Mouse (Mus musculus): ENCODE measurements at regions not wholly inside any gene's neighbourhood (a gene's known extent, or its start where the extent isn't known, plus 50 kb on each side); places are given as distances from the start of the nearest gene placed in this dataset.

GRCm38 (mm10) chr4:140402319-140402718, 155.7 kb upstream of the Igsf21 start:
- no peak for DNase-seq (ENCODE audit: low spot score in 2 of 2)

DNA sequence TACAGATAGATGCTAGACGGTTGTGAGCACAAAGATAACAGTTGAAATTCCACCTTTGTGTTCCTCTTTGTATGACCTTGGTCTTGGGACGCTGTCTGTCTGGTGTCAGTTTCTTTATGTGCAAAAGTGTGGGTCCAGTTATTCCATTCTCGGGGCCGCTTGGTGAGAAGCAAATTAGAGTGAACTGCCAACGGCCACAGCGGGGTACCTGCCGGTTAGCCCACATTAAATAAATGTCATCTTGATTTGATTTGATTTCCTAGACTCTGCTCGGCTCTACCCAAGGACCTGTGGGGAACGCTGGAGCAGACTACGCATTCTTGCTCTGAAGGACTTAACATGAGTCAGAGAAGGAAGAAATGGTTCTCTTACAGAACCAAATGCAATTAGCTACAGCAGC, 155.0 kb upstream of the Igsf21 start:
- DNase-seq (ENCODE audit: low spot score in 2 of 2): no peak

DNA sequence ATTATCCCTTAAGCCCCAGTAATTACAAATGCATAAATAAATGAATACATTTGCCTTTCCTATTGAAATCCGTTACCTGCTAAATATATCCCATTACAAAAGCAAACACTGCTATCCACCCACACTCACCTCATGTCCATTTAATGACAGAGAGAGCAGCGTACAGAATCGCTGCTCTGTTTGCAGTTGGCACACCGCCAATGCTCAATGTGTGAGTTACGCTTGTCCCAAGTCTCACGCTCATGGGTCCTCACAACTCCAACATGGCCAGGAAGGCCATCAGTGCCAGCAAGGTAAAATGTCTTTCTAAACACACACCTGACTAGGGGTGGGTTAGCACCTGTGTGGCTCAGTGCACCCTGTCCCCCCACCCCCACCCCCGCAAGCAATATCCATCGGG, 150.0 kb upstream of the Igsf21 start:
- DNase-seq (ENCODE audit: low spot score in 2 of 2): no peak

- no peak for DNase-seq (ENCODE audit: low spot score in 2 of 2)
Measured at GRCm38 (mm10) chr4:140392290-140392689, 145.7 kb upstream of the Igsf21 start.

GRCm38 (mm10) chr4:140390684-140391234, 144.2 kb upstream of the Igsf21 start:
- no peak for DNase-seq (ENCODE audit: low spot score in 2 of 2)

DNA sequence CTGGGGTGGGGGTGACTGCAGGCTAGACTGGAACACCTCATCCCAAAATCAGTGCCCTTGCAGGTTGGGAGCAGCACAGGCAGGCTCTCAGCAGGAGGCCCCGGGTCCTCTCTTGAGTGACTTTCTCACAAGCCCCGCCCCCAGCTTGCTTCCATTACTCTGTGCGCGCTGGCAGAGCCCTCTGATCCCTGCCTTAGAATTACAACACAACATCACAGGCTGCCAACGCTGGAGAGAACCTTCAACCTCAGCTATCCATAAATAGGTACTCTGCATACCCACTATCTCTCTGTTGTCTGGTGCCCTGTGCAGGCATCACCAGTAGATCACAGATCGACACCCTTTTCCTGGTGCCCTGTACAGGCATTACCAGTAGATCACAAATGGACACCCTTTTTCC, 139.1 kb upstream of the Igsf21 start:
- DNase-seq (ENCODE audit: low spot score in 2 of 2): no peak

- no peak for DNase-seq (ENCODE audit: low spot score in 2 of 2)
Measured at GRCm38 (mm10) chr4:140385226-140385625, 138.6 kb upstream of the Igsf21 start.

DNA sequence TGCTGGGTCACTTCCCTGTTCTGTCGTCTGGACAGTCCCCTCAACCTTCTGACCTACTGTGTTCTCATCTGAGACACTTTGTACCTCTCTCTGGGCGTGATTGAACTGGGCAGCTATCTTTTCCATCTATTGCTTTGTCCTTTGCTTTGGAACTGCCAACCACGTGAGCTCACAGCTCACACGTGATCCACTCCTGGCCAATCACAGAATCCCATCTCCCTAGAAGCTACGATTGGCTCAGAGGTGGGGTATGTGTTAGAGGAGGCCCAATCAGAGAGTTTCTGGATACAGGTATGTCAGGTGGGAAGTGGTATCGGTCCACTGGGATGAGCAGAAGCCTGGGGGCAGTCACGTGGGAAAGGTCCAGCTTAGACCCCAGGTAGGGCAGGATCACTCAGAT, 137.0 kb upstream of the Igsf21 start:
- DNase-seq (ENCODE audit: low spot score in 2 of 2): no peak

DNA sequence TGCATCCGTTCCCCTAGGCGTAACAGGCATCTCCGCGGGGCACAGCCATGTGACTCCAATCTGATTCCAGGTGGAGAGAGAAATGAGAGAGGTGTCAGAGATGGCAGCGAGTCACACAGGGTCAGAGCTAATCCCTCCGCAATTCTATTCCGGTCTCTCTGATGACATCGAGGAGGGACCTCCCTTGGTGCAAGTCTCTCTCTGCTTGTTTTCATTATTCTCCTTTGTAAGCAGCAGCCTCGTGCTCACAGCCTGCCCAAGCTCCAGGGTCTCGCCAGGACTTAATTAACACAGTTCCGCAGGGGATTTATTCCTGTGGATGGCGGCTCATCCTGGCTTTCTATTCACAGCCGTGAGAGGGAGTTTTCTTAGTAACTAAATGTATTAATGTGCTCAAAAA, 134.1 kb upstream of the Igsf21 start:
- DNase-seq (ENCODE audit: low spot score in 2 of 2): no peak

DNA sequence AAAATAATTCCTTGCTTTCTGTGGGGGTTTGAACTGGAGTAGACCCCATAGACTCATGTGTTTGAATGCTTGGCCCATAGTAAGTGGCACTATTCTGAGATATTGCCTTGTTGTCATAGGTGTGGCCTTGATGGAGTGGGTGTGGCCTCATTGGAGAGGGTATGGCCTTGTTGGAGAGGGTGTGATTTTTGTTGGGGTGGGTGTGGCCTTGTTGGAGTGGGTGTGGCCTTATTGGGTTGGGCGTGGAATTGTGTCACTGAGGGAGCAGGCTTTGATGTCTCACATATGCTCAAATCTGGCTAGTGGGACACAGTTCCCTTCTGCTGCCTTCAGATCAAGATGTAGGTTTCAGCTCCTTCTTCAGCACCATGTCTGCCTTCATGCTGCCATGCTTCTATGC, 131.4 kb upstream of the Igsf21 start:
- no peak for DNase-seq (ENCODE audit: low spot score in 2 of 2)

DNA sequence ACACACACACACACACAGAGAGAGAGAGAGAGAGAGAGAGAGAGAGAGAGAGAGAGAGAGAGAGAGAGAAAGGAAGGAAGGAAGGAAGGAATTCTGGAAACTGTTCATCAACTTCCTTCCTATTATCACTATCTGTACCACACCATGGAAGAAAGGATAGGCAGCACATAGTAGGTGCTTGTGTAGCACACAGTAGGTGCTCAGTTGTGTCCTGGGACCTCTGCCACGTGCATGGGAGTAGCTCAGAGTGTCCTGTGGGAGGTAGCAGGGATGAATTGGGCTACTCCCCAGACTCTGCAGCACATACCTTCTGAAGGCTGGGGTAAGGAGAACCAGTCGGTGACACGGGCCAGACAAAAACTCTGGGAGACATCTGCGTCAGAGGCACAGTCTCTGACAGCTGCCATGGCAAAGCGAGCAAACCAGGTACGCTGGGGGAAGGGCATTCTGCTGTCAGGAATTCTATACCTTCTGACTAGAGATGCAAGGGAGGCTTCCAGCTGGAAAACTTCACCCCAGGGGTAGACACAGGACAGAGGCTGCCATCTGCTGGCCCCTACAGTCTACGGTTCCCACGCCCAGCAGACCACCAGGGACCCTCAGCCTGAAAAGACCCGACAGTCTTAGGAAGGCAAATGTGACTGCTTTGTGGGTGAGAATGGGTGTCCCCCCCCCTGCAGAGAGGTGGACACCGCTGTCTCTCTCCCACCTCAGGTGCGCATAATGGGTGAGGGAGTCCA, 126.2 kb upstream of the Igsf21 start:
- DNase-seq (ENCODE audit: low spot score in 2 of 2): no peak

DNA sequence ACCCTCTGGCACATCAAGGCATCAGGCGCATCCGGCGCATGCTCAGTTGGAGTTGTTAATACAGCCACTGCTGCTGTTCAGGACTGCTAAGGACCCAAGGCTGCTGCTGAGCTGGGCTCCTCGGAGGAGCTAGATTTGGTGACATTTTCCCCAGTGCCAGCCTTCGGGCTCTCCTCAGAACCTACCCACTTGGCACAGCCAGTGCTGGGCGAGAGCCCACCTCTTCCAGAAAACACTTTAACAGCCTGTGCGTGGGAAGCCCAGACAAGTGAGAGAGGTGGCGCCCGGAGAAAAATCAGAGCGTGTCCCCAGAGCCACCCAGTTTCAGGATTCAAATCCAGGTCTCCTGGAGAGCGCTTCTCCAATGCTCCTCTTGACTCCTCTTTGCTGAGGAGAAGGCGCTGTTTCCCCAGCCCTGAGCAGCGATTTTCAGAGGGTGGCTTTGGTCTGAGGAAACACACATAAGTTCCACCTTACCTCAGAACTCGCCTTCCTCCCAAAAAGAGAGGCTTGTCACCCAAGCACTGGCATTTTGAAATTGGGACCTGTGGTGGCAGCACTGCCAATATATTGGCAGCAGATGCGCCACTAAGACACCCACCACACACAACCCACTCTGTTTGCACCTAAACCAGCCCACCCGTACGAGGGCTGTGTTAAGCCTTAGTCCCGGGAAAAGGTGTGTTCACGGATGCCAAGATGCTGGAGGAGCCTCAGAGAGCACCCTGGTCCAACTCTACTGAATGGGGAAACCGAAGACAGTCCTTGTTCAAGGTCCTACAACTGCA, 125.0 kb upstream of the Igsf21 start:
- peak; percentile 54 to 75 for DNase-seq (ENCODE audit: low spot score in 2 of 2)

GRCm38 (mm10) chr4:140366975-140367680, 120.5 kb upstream of the Igsf21 start:
- no peak for DNase-seq (ENCODE audit: low spot score in 2 of 2)

- DNase-seq (ENCODE audit: low spot score in 2 of 2): no peak
Measured at GRCm38 (mm10) chr4:140358846-140359245, 112.3 kb upstream of the Igsf21 start.

DNA sequence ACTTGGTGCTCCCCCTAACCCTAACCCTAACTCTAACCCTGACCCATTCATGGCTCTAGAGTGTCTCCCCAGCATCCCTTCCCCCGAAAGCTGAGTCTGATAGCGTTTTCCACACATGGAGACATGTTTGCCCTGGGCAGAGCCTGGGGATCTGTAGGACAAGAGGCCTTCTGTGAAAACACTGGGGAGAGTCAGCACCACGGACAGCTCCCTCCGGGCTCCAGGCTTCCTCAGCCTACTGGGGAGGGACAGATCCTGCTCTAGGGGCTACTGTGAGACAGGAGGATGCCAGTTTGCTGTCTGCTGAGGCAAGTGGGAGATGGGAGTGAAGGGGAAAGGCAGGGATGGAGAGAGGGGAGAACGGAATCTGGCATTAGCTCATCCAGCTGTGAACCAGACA, 111.5 kb upstream of the Igsf21 start:
- DNase-seq (ENCODE audit: low spot score in 2 of 2): no peak

- peak in 1 of 2 experiments; percentile 36 for DNase-seq (ENCODE audit: low spot score in 2 of 2)
Measured at GRCm38 (mm10) chr4:140355144-140355550, 108.6 kb upstream of the Igsf21 start.

GRCm38 (mm10) chr4:140348802-140349201, 102.2 kb upstream of the Igsf21 start:
- DNase-seq (ENCODE audit: low spot score in 2 of 2): no peak

DNA sequence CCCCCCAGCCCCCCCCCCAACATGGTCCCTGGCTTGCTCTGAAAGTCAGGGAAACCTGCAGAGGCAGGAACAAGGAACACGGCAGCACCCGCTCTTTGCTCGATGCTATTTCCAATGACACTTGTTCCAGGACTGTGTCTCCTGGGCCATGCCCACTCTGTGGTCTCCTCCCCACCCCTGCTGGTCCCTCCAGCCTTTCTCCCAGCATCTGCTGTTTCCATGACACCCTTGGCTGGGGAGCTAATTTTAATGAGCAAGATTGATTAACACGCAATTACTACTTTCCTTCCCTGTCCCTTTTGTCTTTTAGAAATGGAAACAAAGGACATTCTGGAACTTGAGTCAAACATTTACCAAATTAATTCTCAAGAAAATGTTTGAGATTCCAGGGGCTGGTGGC, 83.6 kb upstream of the Igsf21 start:
- DNase-seq (ENCODE audit: low spot score in 2 of 2): no peak

GRCm38 (mm10) chr4:140326706-140327440, 80.3 kb upstream of the Igsf21 start:
- no peak for DNase-seq (ENCODE audit: low spot score in 2 of 2)

GRCm38 (mm10) chr4:140325677-140326052, 79.1 kb upstream of the Igsf21 start:
- no peak for DNase-seq (ENCODE audit: low spot score in 2 of 2)

DNA sequence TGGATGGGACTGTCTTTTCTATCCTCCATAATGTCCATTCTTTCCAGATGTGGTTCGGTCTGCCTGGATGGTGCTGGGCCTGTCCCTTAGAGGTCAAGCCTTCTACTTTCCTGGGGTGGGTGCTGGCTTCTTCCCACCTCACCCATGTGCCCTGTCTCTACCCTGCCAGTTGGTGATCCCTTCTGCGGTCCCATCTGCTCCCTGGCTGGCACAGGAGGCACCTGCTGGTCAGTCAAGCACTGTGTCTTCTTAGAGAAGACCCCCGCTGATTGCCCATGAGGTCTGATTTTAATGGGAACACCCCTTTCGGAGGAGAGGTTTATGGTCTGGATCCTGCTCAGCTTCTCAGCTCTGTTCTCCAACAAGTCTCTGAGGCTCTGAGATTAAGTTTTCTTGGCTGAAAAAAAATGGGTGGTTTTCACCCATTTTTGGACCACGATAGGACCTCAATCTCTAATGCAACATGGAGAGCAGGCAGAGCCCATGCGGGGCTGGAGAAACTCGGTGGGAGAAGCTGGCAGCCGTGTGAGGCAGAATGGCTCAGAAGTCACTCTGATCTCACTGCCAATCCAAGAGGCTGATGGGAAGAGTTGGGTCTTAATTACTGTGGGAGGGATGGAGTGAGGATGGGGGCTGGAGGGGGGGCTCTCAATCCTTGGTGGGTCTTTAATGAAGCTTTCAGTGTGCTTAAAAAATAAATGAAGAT, 78.5 kb upstream of the Igsf21 start:
- no peak for DNase-seq (ENCODE audit: low spot score in 2 of 2)
